Mouse (Mus musculus): ENCODE measurements around the gene Cbfa2t3. TPM values are rescaled to one million over a fixed set of nuclear protein-coding genes. Genes with fewer than 3 reads are reported as not detected.

Cbfa2t3 gene
- polyA plus RNA-seq, 1 experiment = 58.8 TPM

DNA sequence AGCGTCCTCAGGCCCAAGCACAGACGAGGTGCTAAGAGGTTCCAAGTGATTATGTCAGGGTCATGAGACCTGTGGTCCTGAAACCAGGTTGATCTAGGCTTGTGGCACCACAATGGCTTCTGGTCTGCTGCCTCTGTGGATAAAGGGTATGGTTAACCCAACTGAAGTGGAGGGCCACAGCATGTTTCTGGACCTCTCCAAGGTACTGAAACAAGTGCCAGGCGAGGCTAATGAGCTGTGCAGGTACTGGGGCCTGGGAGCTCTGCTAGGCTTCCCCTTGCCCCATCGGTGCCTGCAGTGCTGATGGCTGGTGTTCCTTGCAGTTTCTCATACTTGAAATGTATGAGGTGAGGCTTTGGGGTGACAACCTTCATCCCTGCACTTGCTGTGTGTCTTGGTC lies 38.2 kb upstream of the Cbfa2t3 start:
- no peak overlapping the region for H3K4me3 ChIP-seq (replicated peaks; ENCODE audit: control insufficient read depth, low read depth, low read length)
- peaks cover 5% of the 10 kb centered on the region for H3K4me1 ChIP-seq (ENCODE audit: control insufficient read depth, insufficient read depth, low read length)
- no peak overlapping the region for H3K27ac ChIP-seq (ENCODE audit: control insufficient read depth, insufficient read depth, low read depth, low read length, poor library complexity)
- TF ChIP-seq CTCF (IDR thresholded peaks at IDR 0.05; ENCODE audit: control insufficient read depth, insufficient read depth, low read length) (no peak), POLR2A (IDR thresholded peaks at IDR 0.05; ENCODE audit: borderline replicate concordance, control insufficient read depth, low read depth, low read length) (no peak)
- WGBS = 68% methylated on average over 4 of the region's 4 CpGs

DNA sequence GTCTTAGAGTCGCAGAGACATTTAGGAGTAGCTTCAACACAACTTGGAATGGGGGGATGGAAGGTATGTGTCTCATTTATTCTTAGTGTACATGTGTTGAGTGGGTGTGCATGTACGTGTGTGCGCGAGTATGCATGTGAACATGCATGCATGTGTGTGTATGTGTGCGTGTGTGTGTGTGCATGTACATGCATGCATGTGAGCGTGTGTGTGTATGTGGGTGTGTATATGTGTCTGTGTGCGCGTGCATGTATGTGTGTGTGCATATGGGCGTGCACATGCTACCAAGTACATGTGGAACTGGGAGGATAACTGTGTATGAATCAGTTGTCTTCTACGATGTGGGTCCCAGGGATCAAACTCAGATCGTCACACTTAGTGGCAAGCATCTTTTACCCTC lies 37.7 kb upstream of the Cbfa2t3 start:
- H3K27ac ChIP-seq (ENCODE audit: control insufficient read depth, insufficient read depth, low read depth, low read length, poor library complexity) = no peak overlapping the region

GRCm38 (mm10) chr8:122735542-122736473 lies 36.9 kb upstream of the Cbfa2t3 start:
- Histone ChIP-seq H3K27ac (ENCODE audit: control insufficient read depth, insufficient read depth, low read depth, low read length, poor library complexity) (no peak overlapping the region), H3K4me3 (replicated peaks; ENCODE audit: control insufficient read depth, low read depth, low read length) (no peak overlapping the region), H3K4me1 (ENCODE audit: control insufficient read depth, insufficient read depth, low read length) (peaks cover 5% of the 10 kb centered on the region)
- 11% methylated on average over 19 of the region's 19 CpGs for WGBS
- no peak for TF ChIP-seq POLR2A (IDR thresholded peaks at IDR 0.05; ENCODE audit: borderline replicate concordance, control insufficient read depth, low read depth, low read length)
- TF ChIP-seq CTCF (IDR thresholded peaks at IDR 0.05; ENCODE audit: control insufficient read depth, insufficient read depth, low read length) = no peak

More for the DNA sequence above, 37.7 kb upstream of the Cbfa2t3 start:
- TF ChIP-seq POLR2A (IDR thresholded peaks at IDR 0.05; ENCODE audit: borderline replicate concordance, control insufficient read depth, low read depth, low read length) (no peak), CTCF (IDR thresholded peaks at IDR 0.05; ENCODE audit: control insufficient read depth, insufficient read depth, low read length) (no peak)
- Histone ChIP-seq H3K4me1 (ENCODE audit: control insufficient read depth, insufficient read depth, low read length) (peaks cover 5% of the 10 kb centered on the region), H3K4me3 (replicated peaks; ENCODE audit: control insufficient read depth, low read depth, low read length) (no peak overlapping the region)
- 80% methylated on average over 11 of the region's 11 CpGs for WGBS

- peaks cover 5% of the 10 kb centered on the region for H3K4me1 ChIP-seq (ENCODE audit: control insufficient read depth, insufficient read depth, low read length)
- TF ChIP-seq CTCF (IDR thresholded peaks at IDR 0.05; ENCODE audit: control insufficient read depth, insufficient read depth, low read length) (no peak), POLR2A (IDR thresholded peaks at IDR 0.05; ENCODE audit: borderline replicate concordance, control insufficient read depth, low read depth, low read length) (no peak)
Observed at GRCm38 (mm10) chr8:122735110-122735509, 36.2 kb upstream of the Cbfa2t3 start.

DNA sequence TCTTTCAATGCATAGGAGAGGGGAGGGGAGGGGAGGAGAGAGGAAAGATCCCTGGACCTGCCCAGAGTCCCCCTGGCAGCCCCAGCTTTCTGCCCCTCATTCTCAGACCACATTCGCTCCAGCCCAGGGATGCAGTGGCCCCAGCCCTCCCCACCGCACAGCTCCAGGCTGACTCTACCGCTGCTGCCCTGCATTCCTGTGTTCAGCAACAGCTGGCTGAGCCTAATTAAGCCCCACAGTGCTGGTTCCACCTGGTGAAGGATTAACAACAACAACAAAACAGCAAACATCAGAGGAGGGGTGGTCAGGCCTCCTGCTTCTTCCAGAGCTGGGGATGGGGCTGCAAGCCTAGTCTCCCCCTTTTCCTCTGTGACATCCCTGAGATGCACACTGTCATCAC lies 29.7 kb upstream of the Cbfa2t3 start:
- TF ChIP-seq CTCF (IDR thresholded peaks at IDR 0.05; ENCODE audit: control insufficient read depth, insufficient read depth, low read length) (no peak), POLR2A (IDR thresholded peaks at IDR 0.05; ENCODE audit: borderline replicate concordance, control insufficient read depth, low read depth, low read length) (no peak)
- 94% methylated on average over 3 of the region's 3 CpGs for WGBS

More at GRCm38 (mm10) chr8:122735110-122735509, 36.2 kb upstream of the Cbfa2t3 start:
- WGBS = 62% methylated on average over 3 of the region's 3 CpGs
- Histone ChIP-seq H3K27ac (ENCODE audit: control insufficient read depth, insufficient read depth, low read depth, low read length, poor library complexity) (no peak overlapping the region), H3K4me3 (replicated peaks; ENCODE audit: control insufficient read depth, low read depth, low read length) (no peak overlapping the region)

GRCm38 (mm10) chr8:122727412-122727811 lies 28.5 kb upstream of the Cbfa2t3 start:
- no peak overlapping the region for H3K27ac ChIP-seq (ENCODE audit: control insufficient read depth, insufficient read depth, low read depth, low read length, poor library complexity)
- H3K4me1 ChIP-seq (ENCODE audit: control insufficient read depth, insufficient read depth, low read length) = peaks cover 1% of the 10 kb centered on the region
- no peak for TF ChIP-seq POLR2A (IDR thresholded peaks at IDR 0.05; ENCODE audit: borderline replicate concordance, control insufficient read depth, low read depth, low read length)
- TF ChIP-seq CTCF (IDR thresholded peaks at IDR 0.05; ENCODE audit: control insufficient read depth, insufficient read depth, low read length) = no peak
- 53% methylated on average over 5 of the region's 5 CpGs for WGBS
- no peak overlapping the region for H3K4me3 ChIP-seq (replicated peaks; ENCODE audit: control insufficient read depth, low read depth, low read length)

More for the DNA sequence above, 29.7 kb upstream of the Cbfa2t3 start:
- no peak overlapping the region for H3K27ac ChIP-seq (ENCODE audit: control insufficient read depth, insufficient read depth, low read depth, low read length, poor library complexity)
- H3K4me1 ChIP-seq (ENCODE audit: control insufficient read depth, insufficient read depth, low read length) = peaks cover 1% of the 10 kb centered on the region
- H3K4me3 ChIP-seq (replicated peaks; ENCODE audit: control insufficient read depth, low read depth, low read length) = no peak overlapping the region

- Histone ChIP-seq H3K27ac (ENCODE audit: control insufficient read depth, insufficient read depth, low read depth, low read length, poor library complexity) (no peak overlapping the region), H3K4me1 (ENCODE audit: control insufficient read depth, insufficient read depth, low read length) (peaks cover 1% of the 10 kb centered on the region), H3K4me3 (replicated peaks; ENCODE audit: control insufficient read depth, low read depth, low read length) (no peak overlapping the region)
- 86% methylated on average over 2 of the region's 2 CpGs for WGBS
- TF ChIP-seq CTCF (IDR thresholded peaks at IDR 0.05; ENCODE audit: control insufficient read depth, insufficient read depth, low read length) = no peak
- TF ChIP-seq POLR2A (IDR thresholded peaks at IDR 0.05; ENCODE audit: borderline replicate concordance, control insufficient read depth, low read depth, low read length) = no peak
Observed at GRCm38 (mm10) chr8:122726789-122727188, 27.9 kb upstream of the Cbfa2t3 start.

DNA sequence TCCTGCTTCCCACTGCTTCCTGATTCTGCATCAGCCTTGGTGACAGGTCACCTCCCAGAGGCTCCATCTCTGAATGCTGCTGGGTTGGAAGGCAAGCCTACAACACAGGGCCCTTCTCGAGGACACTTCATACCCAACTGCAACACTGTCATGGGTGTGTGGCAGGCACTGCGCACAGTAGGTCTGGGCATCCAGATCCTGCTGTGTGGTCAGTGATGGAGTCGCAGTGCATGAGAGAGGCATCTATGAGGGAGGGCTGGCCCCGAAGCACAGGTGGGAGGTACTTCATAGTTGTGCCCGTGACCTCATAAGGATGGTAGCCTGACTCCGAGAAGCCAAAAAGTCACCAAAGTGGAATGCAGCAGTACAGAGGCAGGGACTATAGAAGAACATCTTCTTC lies 26.3 kb upstream of the Cbfa2t3 start:
- H3K27ac ChIP-seq (ENCODE audit: control insufficient read depth, insufficient read depth, low read depth, low read length, poor library complexity) = no peak overlapping the region
- no peak overlapping the region for H3K4me3 ChIP-seq (replicated peaks; ENCODE audit: control insufficient read depth, low read depth, low read length)
- 93% methylated on average over 6 of the region's 6 CpGs for WGBS
- TF ChIP-seq POLR2A (IDR thresholded peaks at IDR 0.05; ENCODE audit: borderline replicate concordance, control insufficient read depth, low read depth, low read length) (no peak), CTCF (IDR thresholded peaks at IDR 0.05; ENCODE audit: control insufficient read depth, insufficient read depth, low read length) (no peak)
- peaks cover 7% of the 10 kb centered on the region for H3K4me1 ChIP-seq (ENCODE audit: control insufficient read depth, insufficient read depth, low read length)
